7 mouse cellular contexts compared by ENCODE assay signal in the genomic region with DNA sequence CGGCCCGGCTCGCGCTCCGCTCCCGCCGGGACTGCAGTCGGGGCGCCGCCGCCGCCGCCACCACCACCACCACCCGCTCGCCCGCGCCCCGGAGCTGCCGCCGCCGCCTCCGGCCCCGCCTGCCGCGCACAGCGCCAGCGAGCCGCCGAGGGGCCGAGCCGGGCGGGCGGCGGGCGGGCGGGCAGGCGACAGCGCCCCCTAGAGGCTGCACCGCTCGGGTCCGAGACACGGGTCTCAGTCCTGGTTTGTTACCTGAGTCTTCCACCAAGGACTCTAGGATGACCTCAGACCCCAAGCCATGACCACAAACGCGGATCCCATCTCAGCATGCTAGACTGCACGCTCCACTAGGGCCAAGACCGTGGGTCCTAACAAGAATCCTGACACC. TPM values are rescaled to one million over a fixed set of nuclear protein-coding genes. Genes with fewer than 3 reads are reported as not detected.
DNase-seq lines count a peak whose midpoint lies in the region; ATAC-seq and TF ChIP-seq lines count a peak whose summit lies in the region.

A gene (minus strand): TSS at position 33 of the 388 bp plus-strand sequence.

- H3K4me3 ChIP-seq in intestine, postnatal 0 days (ENCODE audit: low read depth, low read length): peak within 1 kb of the TSS; percentile 93
- peak within 1 kb of the TSS; percentile 92 for H3K4me3 ChIP-seq in limb, embryonic 12.5 days (replicated peaks)
- peak within 1 kb of the TSS; percentile 98 for H3K4me3 ChIP-seq in midbrain, embryonic 13.5 days (replicated peaks)

- peak; percentile 81 for TF ChIP-seq CTCF in intestine, postnatal 0 days (IDR thresholded peaks at IDR 0.05; ENCODE audit: low read depth)

- DNase-seq in adrenal gland, postnatal 10 days: peak; percentile 93
- DNase-seq in embryo, embryonic 9.5 days (ENCODE audit: extremely low spot score): peak; percentile 87
- peak; percentile 76 for DNase-seq in spleen, adult 12 weeks (ENCODE audit: low spot score)

- under 1% methylated on average over 34 of the region's 46 CpGs for WGBS in intestine, postnatal 0 days
- WGBS in limb, embryonic 12.5 days: 0% methylated on average over 44 of the region's 46 CpGs
- WGBS in midbrain, embryonic 13.5 days: 0% methylated on average over 31 of the region's 46 CpGs

- H3K9me3 ChIP-seq in intestine, postnatal 0 days (ENCODE audit: control insufficient read depth): no peaks in the 10 kb centered on the region
- H3K9me3 ChIP-seq in limb, embryonic 12.5 days: no peaks in the 10 kb centered on the region
- no peaks in the 10 kb centered on the region for H3K9me3 ChIP-seq in midbrain, embryonic 13.5 days

- peak within 1 kb of the TSS; percentile 93 for H3K9ac ChIP-seq in intestine, postnatal 0 days (ENCODE audit: low read depth, low read length)
- H3K9ac ChIP-seq in limb, embryonic 12.5 days (replicated peaks): peak within 1 kb of the TSS; percentile 92
- peak within 1 kb of the TSS; percentile 98 for H3K9ac ChIP-seq in midbrain, embryonic 13.5 days (replicated peaks)

- no peaks in the 10 kb centered on the region for H3K27me3 ChIP-seq in intestine, postnatal 0 days (replicated peaks; ENCODE audit: control insufficient read depth, insufficient read depth, low read length)
- H3K27me3 ChIP-seq in limb, embryonic 12.5 days: no peaks in the 10 kb centered on the region
- H3K27me3 ChIP-seq in midbrain, embryonic 13.5 days: no peaks in the 10 kb centered on the region

- H3K27ac ChIP-seq in intestine, postnatal 0 days (ENCODE audit: low read depth, low read length): peak within 1 kb of the TSS; percentile 88
- peak within 1 kb of the TSS; percentile 76 for H3K27ac ChIP-seq in limb, embryonic 12.5 days
- H3K27ac ChIP-seq in midbrain, embryonic 13.5 days: peak within 1 kb of the TSS; percentile 85

- H3K4me1 ChIP-seq in intestine, postnatal 0 days (replicated peaks; ENCODE audit: control insufficient read depth, insufficient read depth, low read length): peaks cover 16% of the 10 kb centered on the region
- peaks cover 42% of the 10 kb centered on the region for H3K4me1 ChIP-seq in limb, embryonic 12.5 days (replicated peaks)
- H3K4me1 ChIP-seq in midbrain, embryonic 13.5 days (replicated peaks): peaks cover 50% of the 10 kb centered on the region

- peak; percentile 12; the same call in 1 of the 2 replicates for ATAC-seq in granulocyte monocyte progenitor cell, adult 5-6 weeks (replicated peaks; ENCODE audit: poor library complexity, severe bottlenecking)
- peak; percentile 79 for ATAC-seq in intestine, postnatal 0 days
- peak; percentile 75 for ATAC-seq in limb, embryonic 12.5 days (ENCODE audit: insufficient number of reproducible peaks, insufficient read depth, low FRiP score, low TSS enrichment, low read depth)
- ATAC-seq in midbrain, embryonic 13.5 days: peak; percentile 84

- peak within 1 kb of the TSS; percentile 77 for H3K4me2 ChIP-seq in intestine, postnatal 0 days (replicated peaks; ENCODE audit: low read depth)
- peak within 1 kb of the TSS; percentile 89 for H3K4me2 ChIP-seq in limb, embryonic 12.5 days
- peak within 1 kb of the TSS; percentile 94 for H3K4me2 ChIP-seq in midbrain, embryonic 13.5 days (replicated peaks)

- peaks cover 5% of the 10 kb centered on the region; the same call in 1 of the 2 replicates for H3K36me3 ChIP-seq in intestine, postnatal 0 days (ENCODE audit: control insufficient read depth, insufficient read depth)
- H3K36me3 ChIP-seq in limb, embryonic 12.5 days: no peaks in the 10 kb centered on the region
- H3K36me3 ChIP-seq in midbrain, embryonic 13.5 days: no peaks in the 10 kb centered on the region

RNA-seq across cellular contexts. Expression of the gene that starts here (rescaled TPM):
- total RNA-seq in adrenal gland, postnatal 10 days (2021): 10 to 100 TPM; 46.3 to 54.8 TPM
- 179 and 198 TPM in 2 replicates for total RNA-seq in granulocyte monocyte progenitor cell, adult 5-6 weeks (2014; fragmentation: Nextera tagmentation)
- total RNA-seq in granulocyte monocyte progenitor cell, adult 5-6 weeks (2017): 133 and 181 TPM in 2 replicates
- 14.4 and 18.5 TPM in 2 replicates for polyA plus RNA-seq in intestine, postnatal 0 days (2015; fragmentation: Nextera tagmentation; extraction: Ambion mirVana)
- polyA plus RNA-seq in limb, embryonic 12.5 days (2016; fragmentation: Nextera tagmentation; extraction: Ambion mirVana): 15.6 and 16.1 TPM in 2 replicates
- 18.0 and 20.9 TPM in 2 replicates for polyA plus RNA-seq in midbrain, embryonic 13.5 days (2015; fragmentation: Nextera tagmentation; extraction: Ambion mirVana)

Comparison
In these comparisons a context has a peak if more than half of its experiments do, and no peak if none do; other contexts are left out.
1. Peak in every context shown above with its lines: DNase-seq, ATAC-seq, H3K4me3 ChIP-seq and H3K27ac ChIP-seq.
2. ATAC-seq: peak in every context shown above with its lines; median percentile 84 in midbrain, embryonic 13.5 days; 79 in intestine, postnatal 0 days; 75 in limb, embryonic 12.5 days; 12 in granulocyte monocyte progenitor cell, adult 5-6 weeks.